Mouse (Mus musculus) midbrain, embryonic 14.5 days (tissue): ENCODE measurements at regions not wholly inside any gene's neighbourhood (a gene's known extent, or its start where the extent isn't known, plus 50 kb on each side); places are given as distances from the start of the nearest gene placed in this dataset.

Experiments
- ATAC-seq: fragments of 200-750 bp; cut with Nextera tagmentation; 2 replicates; pipeline ENCODE4 v1.8.0; 2017; ENCODE audit warnings: moderate number of reproducible peaks, moderate library complexity; ENCODE audit not compliant: low FRiP score, low TSS enrichment
- DNase-seq: peaks from one replicate; pipeline ENCODE4 v3.0.0-alpha.2; 2015
- H3K27ac ChIP-seq: fragments of 300-500 bp; sonication (generic); replicated peaks from 2 replicates; pipeline ENCODE4 v1.5.1; 2014; ENCODE audit warnings: mild to moderate bottlenecking, low read depth, low read length, moderate library complexity
- H3K27me3 ChIP-seq: fragments of 300-500 bp; sonication (generic); 2 replicates; pipeline ENCODE4 v1.6.1; 2014; ENCODE audit warnings: low read length, control low read depth, mixed read lengths; ENCODE audit not compliant: control insufficient read depth, insufficient read depth
- H3K36me3 ChIP-seq: fragments of 300-500 bp; sonication (generic); 2 replicates; pipeline ENCODE4 v1.6.1; 2014; ENCODE audit warnings: low read length, control low read depth; ENCODE audit not compliant: control insufficient read depth, insufficient read depth
- H3K4me1 ChIP-seq: fragments of 300-500 bp; sonication (generic); 2 replicates; pipeline ENCODE4 v1.6.1; 2014; ENCODE audit warnings: mild to moderate bottlenecking, antibody characterized with exemption, low read length, control low read depth; ENCODE audit not compliant: control insufficient read depth, insufficient read depth
- H3K4me2 ChIP-seq: fragments of 300-500 bp; sonication (generic); 2 replicates; pipeline ENCODE4 v1.6.1; 2014; ENCODE audit warnings: mild to moderate bottlenecking, low read length, moderate library complexity
- H3K4me3 ChIP-seq: fragments of 300-500 bp; sonication (generic); replicated peaks from 2 replicates; pipeline ENCODE4 v1.5.1; 2014; ENCODE audit warnings: low read depth, low read length
- H3K9ac ChIP-seq: fragments of 300-500 bp; sonication (generic); replicated peaks from 2 replicates; pipeline ENCODE4 v1.6.1; 2014; ENCODE audit warnings: mild to moderate bottlenecking, low read length, moderate library complexity
- H3K9me3 ChIP-seq: fragments of 300-500 bp; sonication (generic); 2 replicates; pipeline ENCODE4 v1.6.1; 2016; ENCODE audit warnings: low read length, control low read depth, mixed read lengths; ENCODE audit not compliant: control insufficient read depth
- WGBS: fragments of 180-500 bp; shearing (Covaris S2); extraction: QIAGEN DNeasy Blood & Tissue Kit; methylation state at CpG from one replicate; pipeline ENCODE4 v1.1.7; 2014; 5-methylcytosine and 5-hydroxymethylcytosine counted together

DNA sequence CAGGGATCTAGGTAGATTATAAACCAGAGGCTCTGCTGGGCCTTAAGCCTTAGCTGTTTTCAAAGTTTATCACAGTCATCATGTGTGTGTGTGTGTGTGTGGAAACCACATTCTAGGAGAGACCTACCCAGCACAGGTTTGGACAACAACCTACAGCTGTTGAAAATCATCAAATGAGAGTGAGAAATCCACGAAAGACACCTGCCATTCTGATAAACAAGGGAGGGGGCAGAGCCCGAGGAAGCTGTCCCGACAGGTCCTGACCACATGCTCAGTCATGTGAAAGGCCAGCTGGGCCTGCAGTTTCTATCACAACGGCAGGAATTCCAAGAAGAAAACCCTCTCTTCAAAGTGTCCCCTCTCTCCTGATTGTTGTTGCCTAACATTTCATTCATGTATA is 114.0 kb upstream of the Atp1b1 start:
- Histone ChIP-seq H3K4me1 (0 out of 2 replicates have a peak, but pooled peaks cover 3% of the 10 kb centered on the region), H3K36me3 (no peaks in the 10 kb centered on the region), H3K4me2 (no peak overlapping the region), H3K9ac (no peak overlapping the region), H3K27me3 (no peaks in the 10 kb centered on the region), H3K4me3 (no peak overlapping the region), H3K9me3 (no peaks in the 10 kb centered on the region), H3K27ac (no peak overlapping the region)
- ATAC-seq (no peak), DNase-seq (no peak)
- 77% methylated on average over 4 of the region's 4 CpGs for WGBS

DNA sequence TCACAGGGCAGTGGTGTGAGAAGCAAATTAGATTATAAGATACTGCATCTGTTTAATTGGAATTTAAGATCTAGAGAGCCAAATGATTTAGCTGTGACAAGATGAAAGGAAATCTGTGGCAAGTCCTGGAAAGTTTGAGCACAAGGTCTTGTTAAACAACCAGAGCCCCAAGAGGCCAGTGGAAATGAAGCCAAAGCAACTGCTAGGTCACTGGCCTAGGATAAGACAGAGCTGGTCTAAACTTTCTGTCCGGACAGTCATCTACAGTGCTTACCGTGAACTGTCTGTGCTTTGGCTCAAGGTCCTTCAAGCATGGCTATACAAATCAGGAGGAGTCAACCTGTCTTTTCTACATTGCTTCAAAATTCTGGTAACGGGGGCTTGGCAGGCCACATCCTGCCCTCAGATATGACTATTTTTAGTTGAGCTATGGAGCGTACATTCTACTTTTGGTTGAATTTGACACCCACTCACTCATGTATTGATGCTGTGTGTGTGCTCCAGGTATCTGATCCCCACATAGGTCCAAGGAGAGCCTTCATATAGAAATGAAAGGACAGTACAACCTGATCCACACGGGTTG is 113.4 kb upstream of the Atp1b1 start:
- DNase-seq (no peak), ATAC-seq (no peak)
- no peak overlapping the region for H3K9ac ChIP-seq
- H3K27ac ChIP-seq = no peak overlapping the region
- 88% methylated on average over 5 of the region's 5 CpGs for WGBS
- no peak overlapping the region for H3K4me3 ChIP-seq
- no peaks in the 10 kb centered on the region for H3K9me3 ChIP-seq
- no peaks in the 10 kb centered on the region for H3K36me3 ChIP-seq
- H3K27me3 ChIP-seq = no peaks in the 10 kb centered on the region
- no peak overlapping the region for H3K4me2 ChIP-seq
- H3K4me1 ChIP-seq = 0 out of 2 replicates have a peak, but pooled peaks cover under 1% of the 10 kb centered on the region

GRCm38 (mm10) chr1:164564847-164565246 is 106.7 kb upstream of the Atp1b1 start:
- no peak for ATAC-seq
- Histone ChIP-seq H3K4me2 (no peak overlapping the region), H3K36me3 (no peaks in the 10 kb centered on the region), H3K9ac (no peak overlapping the region), H3K4me1 (no peaks in the 10 kb centered on the region), H3K27ac (no peak overlapping the region), H3K27me3 (no peaks in the 10 kb centered on the region), H3K9me3 (no peaks in the 10 kb centered on the region), H3K4me3 (no peak overlapping the region)
- no peak for DNase-seq
- WGBS = 96% methylated on average over 6 of the region's 6 CpGs

DNA sequence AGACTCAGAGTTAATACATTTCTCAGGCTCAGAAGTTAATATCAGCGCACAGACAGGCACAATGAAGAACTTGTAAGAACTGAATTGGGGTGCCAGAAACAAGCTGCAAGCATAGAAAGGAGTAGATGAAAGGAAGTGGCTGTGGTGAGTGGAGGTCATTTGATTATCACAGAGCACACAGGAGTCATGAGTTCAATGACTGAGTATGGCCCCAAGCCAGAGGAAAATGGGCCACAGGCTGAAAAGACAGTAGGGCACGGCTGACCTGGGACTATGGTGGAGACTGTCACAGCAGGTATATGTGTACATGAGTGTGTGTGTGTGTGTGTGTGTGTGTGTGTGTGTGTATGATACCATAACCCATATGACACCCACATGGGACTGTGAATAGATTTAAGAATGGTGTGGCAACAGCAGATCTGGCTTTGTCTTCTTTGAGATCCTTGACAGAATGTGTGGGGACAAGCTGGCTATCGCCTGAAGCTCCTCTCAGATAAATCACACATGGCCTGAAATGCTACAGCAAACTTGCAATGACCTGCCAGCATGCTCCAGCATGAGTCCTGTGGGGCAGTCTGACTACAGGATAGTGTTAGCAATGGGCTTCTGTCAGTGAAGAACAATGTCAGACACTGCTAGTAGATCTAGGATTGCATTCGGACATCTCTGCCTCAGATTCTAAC is 101.5 kb upstream of the Atp1b1 start:
- no peak for DNase-seq
- no peak for ATAC-seq
- H3K4me1 ChIP-seq = no peaks in the 10 kb centered on the region
- no peaks in the 10 kb centered on the region for H3K27me3 ChIP-seq
- H3K27ac ChIP-seq = no peak overlapping the region
- no peak overlapping the region for H3K4me2 ChIP-seq
- no peak overlapping the region for H3K4me3 ChIP-seq
- no peaks in the 10 kb centered on the region for H3K9me3 ChIP-seq
- no peak overlapping the region for H3K9ac ChIP-seq
- WGBS = 94% methylated on average over 4 of the region's 4 CpGs
- no peaks in the 10 kb centered on the region for H3K36me3 ChIP-seq

DNA sequence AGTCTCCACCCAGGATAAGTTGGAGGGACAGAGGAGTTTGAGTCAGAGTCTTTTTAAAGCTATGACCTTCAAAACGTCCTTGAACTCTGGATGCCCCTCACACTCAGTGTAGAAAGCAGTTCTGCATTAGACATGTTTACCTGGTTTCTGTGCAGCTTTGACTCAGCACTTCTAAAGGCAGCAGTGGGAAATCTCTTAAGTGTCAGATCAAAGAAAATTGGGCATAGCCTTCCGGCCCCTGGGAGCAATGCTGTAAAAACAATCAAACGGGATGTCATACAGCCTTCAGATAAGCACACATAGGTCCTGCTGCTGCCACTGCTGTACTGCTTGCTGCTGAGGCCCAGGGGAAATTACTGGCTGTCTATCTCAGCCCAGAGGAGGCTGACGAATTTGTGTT is 94.5 kb upstream of the Atp1b1 start:
- Histone ChIP-seq H3K27ac (peak overlapping the region; percentile 55; the same call in 1 of the 2 replicates), H3K27me3 (no peaks in the 10 kb centered on the region), H3K36me3 (no peaks in the 10 kb centered on the region), H3K9me3 (no peaks in the 10 kb centered on the region), H3K9ac (no peak overlapping the region), H3K4me2 (no peak overlapping the region), H3K4me3 (no peak overlapping the region), H3K4me1 (0 out of 2 replicates have a peak, but pooled peaks cover 4% of the 10 kb centered on the region)
- 0 out of 2 replicates have a peak, but pooled peaks have one; percentile 32 for ATAC-seq
- peak; percentile 44 for DNase-seq
- 52% methylated on average over 4 of the region's 4 CpGs for WGBS

- 0 out of 2 replicates have a peak, but pooled peaks cover 4% of the 10 kb centered on the region for H3K4me1 ChIP-seq
- H3K27ac ChIP-seq = no peak overlapping the region
- H3K27me3 ChIP-seq = no peaks in the 10 kb centered on the region
- 78% methylated on average over 2 of the region's 2 CpGs for WGBS
- no peaks in the 10 kb centered on the region for H3K9me3 ChIP-seq
- ATAC-seq = no peak
- DNase-seq = no peak
- no peaks in the 10 kb centered on the region for H3K36me3 ChIP-seq
- no peak overlapping the region for H3K4me3 ChIP-seq
- H3K9ac ChIP-seq = no peak overlapping the region
- no peak overlapping the region for H3K4me2 ChIP-seq
These were observed 92.9 kb upstream of the Atp1b1 start for GRCm38 (mm10) chr1:164551019-164551418.

GRCm38 (mm10) chr1:164550596-164550995 is 92.4 kb upstream of the Atp1b1 start:
- no peak overlapping the region for H3K4me2 ChIP-seq
- no peak for ATAC-seq
- no peak for DNase-seq
- no peaks in the 10 kb centered on the region for H3K9me3 ChIP-seq
- no peaks in the 10 kb centered on the region for H3K36me3 ChIP-seq
- H3K27ac ChIP-seq = no peak overlapping the region
- no peak overlapping the region for H3K9ac ChIP-seq
- H3K27me3 ChIP-seq = no peaks in the 10 kb centered on the region
- 0 out of 2 replicates have a peak, but pooled peaks cover 4% of the 10 kb centered on the region for H3K4me1 ChIP-seq
- 87% methylated on average over 3 of the region's 3 CpGs for WGBS
- H3K4me3 ChIP-seq = no peak overlapping the region

DNA sequence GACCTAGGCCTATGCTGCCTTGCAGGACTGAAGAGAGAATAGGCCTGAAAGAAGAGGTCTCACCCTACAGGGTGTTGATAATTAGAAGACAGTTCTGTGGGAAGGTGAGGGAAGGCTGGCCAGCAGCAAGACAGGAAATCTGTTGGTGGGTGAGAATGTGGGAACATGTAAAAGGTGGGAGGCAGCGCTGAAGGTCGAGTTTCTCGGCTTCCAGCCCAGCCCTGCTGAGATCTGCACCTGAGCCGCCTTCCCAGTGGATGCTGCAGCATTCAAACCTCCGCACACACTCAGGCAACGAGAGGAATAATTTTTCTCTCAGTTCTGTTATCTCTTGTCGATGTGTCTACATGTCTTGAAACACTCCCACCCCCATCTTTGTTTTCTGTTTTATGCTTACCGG is 89.9 kb upstream of the Atp1b1 start:
- no peak overlapping the region for H3K27ac ChIP-seq
- 75% methylated on average over 8 of the region's 8 CpGs for WGBS
- ATAC-seq (no peak), DNase-seq (no peak)
- H3K4me1 ChIP-seq = 0 out of 2 replicates have a peak, but pooled peaks cover 4% of the 10 kb centered on the region
- H3K27me3 ChIP-seq = no peaks in the 10 kb centered on the region
- no peak overlapping the region for H3K4me2 ChIP-seq
- H3K36me3 ChIP-seq = no peaks in the 10 kb centered on the region
- no peaks in the 10 kb centered on the region for H3K9me3 ChIP-seq
- no peak overlapping the region for H3K4me3 ChIP-seq
- H3K9ac ChIP-seq = no peak overlapping the region

DNA sequence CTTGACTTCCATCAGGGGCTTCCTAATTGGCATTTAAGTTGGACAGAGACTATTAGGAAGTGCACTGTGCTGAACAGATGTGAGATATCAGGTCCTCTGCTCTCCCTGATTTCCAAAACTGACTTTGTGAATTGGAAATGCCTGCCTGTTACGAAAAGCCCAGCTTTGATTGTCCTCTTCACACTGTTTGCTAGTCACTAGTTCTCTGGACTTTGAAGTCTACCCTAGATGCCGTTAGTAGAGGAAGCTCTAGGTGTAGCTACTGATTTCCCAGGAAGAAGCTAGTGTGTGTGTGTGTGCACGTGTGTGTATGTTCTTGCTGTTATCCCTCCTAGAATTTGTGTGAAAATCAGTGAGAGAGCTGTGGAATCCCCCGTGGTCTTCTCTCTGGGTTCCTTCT is 87.7 kb upstream of the Atp1b1 start:
- no peak for ATAC-seq

More for the DNA sequence above, 87.7 kb upstream of the Atp1b1 start:
- Histone ChIP-seq H3K9me3 (no peaks in the 10 kb centered on the region), H3K27ac (no peak overlapping the region), H3K4me2 (no peak overlapping the region), H3K36me3 (no peaks in the 10 kb centered on the region), H3K27me3 (no peaks in the 10 kb centered on the region), H3K4me1 (no peaks in the 10 kb centered on the region), H3K4me3 (no peak overlapping the region), H3K9ac (no peak overlapping the region)
- DNase-seq = no peak
- 85% methylated on average over 4 of the region's 4 CpGs for WGBS
